Mouse (Mus musculus): ENCODE measurements at regions not wholly inside any gene's neighbourhood (a gene's known extent, or its start where the extent isn't known, plus 50 kb on each side); places are given as distances from the start of the nearest gene placed in this dataset.

- no peaks in the 10 kb centered on the region for H3K9me3 ChIP-seq (ENCODE audit: control insufficient read depth, insufficient read depth, low read depth, low read length)
- no peak overlapping the region for H3K27ac ChIP-seq (ENCODE audit: insufficient read depth, low read depth, low read length, poor library complexity, severe bottlenecking)
- no peak overlapping the region for H3K9ac ChIP-seq (ENCODE audit: insufficient read depth, low read depth, low read length, poor library complexity, severe bottlenecking)
- H3K36me3 ChIP-seq (ENCODE audit: control insufficient read depth, insufficient read depth, low read length, poor library complexity, severe bottlenecking) = no peaks in the 10 kb centered on the region
- TF ChIP-seq MAFK (IDR thresholded peaks at IDR 0.05; ENCODE audit: insufficient read depth, low read depth, low read length) = no peak
- no peak for TF ChIP-seq CHD2 (IDR thresholded peaks at IDR 0.05; ENCODE audit: low read depth, low read length)
- TF ChIP-seq HCFC1 (IDR thresholded peaks at IDR 0.05; ENCODE audit: borderline replicate concordance, insufficient read depth, low read length) = no peak
- no peak for TF ChIP-seq ZC3H11A (IDR thresholded peaks at IDR 0.05; ENCODE audit: borderline replicate concordance, low read depth, low read length)
- no peak for TF ChIP-seq ZNF384 (IDR thresholded peaks at IDR 0.05; ENCODE audit: low read depth, low read length)
- H3K4me3 ChIP-seq (ENCODE audit: insufficient read depth in 1 of 2, low read depth in 1 of 2, low read length in 2 of 2, poor library complexity in 1 of 2, severe bottlenecking in 1 of 2) = no peak overlapping the region
- in situ Hi-C loops (cut with MboI; ENCODE audit: low sequenced_read_pairs in 2 of 2, unreplicated experiment in 2 of 2) = no loop called here
- no peak for DNase-seq (ENCODE audit: low read depth, low spot score)
- no peaks in the 10 kb centered on the region for H3K4me1 ChIP-seq (ENCODE audit: control insufficient read depth in 2 of 2, insufficient read depth in 2 of 2, low read length in 2 of 2, poor library complexity in 1 of 2)
Observed at GRCm38 (mm10) chr11:7296252-7296651, 82.5 kb upstream of the Igfbp3 start.

GRCm38 (mm10) chr11:7289242-7289938, 75.7 kb upstream of the Igfbp3 start:
- H3K9ac ChIP-seq (ENCODE audit: insufficient read depth, low read depth, low read length, poor library complexity, severe bottlenecking) = no peak overlapping the region
- no peak overlapping the region for H3K27ac ChIP-seq (ENCODE audit: insufficient read depth, low read depth, low read length, poor library complexity, severe bottlenecking)
- H3K4me3 ChIP-seq (ENCODE audit: insufficient read depth in 1 of 2, low read depth in 1 of 2, low read length in 2 of 2, poor library complexity in 1 of 2, severe bottlenecking in 1 of 2) = no peak overlapping the region
- TF ChIP-seq ZNF384 (IDR thresholded peaks at IDR 0.05; ENCODE audit: low read depth, low read length) = no peak
- TF ChIP-seq MAFK (IDR thresholded peaks at IDR 0.05; ENCODE audit: insufficient read depth, low read depth, low read length) = no peak
- TF ChIP-seq CHD2 (IDR thresholded peaks at IDR 0.05; ENCODE audit: low read depth, low read length) = no peak
- no peak for TF ChIP-seq HCFC1 (IDR thresholded peaks at IDR 0.05; ENCODE audit: borderline replicate concordance, insufficient read depth, low read length)
- no peak for TF ChIP-seq ZC3H11A (IDR thresholded peaks at IDR 0.05; ENCODE audit: borderline replicate concordance, low read depth, low read length)
- no peaks in the 10 kb centered on the region for H3K4me1 ChIP-seq (ENCODE audit: control insufficient read depth in 2 of 2, insufficient read depth in 2 of 2, low read length in 2 of 2, poor library complexity in 1 of 2)
- DNase-seq (ENCODE audit: low read depth, low spot score) = no peak
- no peaks in the 10 kb centered on the region for H3K36me3 ChIP-seq (ENCODE audit: control insufficient read depth, insufficient read depth, low read length, poor library complexity, severe bottlenecking)
- in situ Hi-C loops (cut with MboI; ENCODE audit: low sequenced_read_pairs in 2 of 2, unreplicated experiment in 2 of 2) = no loop called here
- no peaks in the 10 kb centered on the region for H3K9me3 ChIP-seq (ENCODE audit: control insufficient read depth, insufficient read depth, low read depth, low read length)

- Histone ChIP-seq H3K4me1 (ENCODE audit: control insufficient read depth in 2 of 2, insufficient read depth in 2 of 2, low read length in 2 of 2, poor library complexity in 1 of 2) (0 out of 4 replicates have a peak, but pooled peaks cover 0 to 3% of the 10 kb centered on the region in 2 experiments), H3K36me3 (ENCODE audit: control insufficient read depth, insufficient read depth, low read length, poor library complexity, severe bottlenecking) (no peaks in the 10 kb centered on the region), H3K4me3 (ENCODE audit: insufficient read depth in 1 of 2, low read depth in 1 of 2, low read length in 2 of 2, poor library complexity in 1 of 2, severe bottlenecking in 1 of 2) (no peak overlapping the region), H3K9ac (ENCODE audit: insufficient read depth, low read depth, low read length, poor library complexity, severe bottlenecking) (no peak overlapping the region), H3K9me3 (ENCODE audit: control insufficient read depth, insufficient read depth, low read depth, low read length) (no peaks in the 10 kb centered on the region), H3K27ac (ENCODE audit: insufficient read depth, low read depth, low read length, poor library complexity, severe bottlenecking) (no peak overlapping the region)
- in situ Hi-C loops (cut with MboI; ENCODE audit: low sequenced_read_pairs in 2 of 2, unreplicated experiment in 2 of 2) = no loop called here
- DNase-seq (ENCODE audit: low read depth, low spot score) = no peak
- TF ChIP-seq ZNF384 (IDR thresholded peaks at IDR 0.05; ENCODE audit: low read depth, low read length) (no peak), CHD2 (IDR thresholded peaks at IDR 0.05; ENCODE audit: low read depth, low read length) (no peak), ZC3H11A (IDR thresholded peaks at IDR 0.05; ENCODE audit: borderline replicate concordance, low read depth, low read length) (no peak), HCFC1 (IDR thresholded peaks at IDR 0.05; ENCODE audit: borderline replicate concordance, insufficient read depth, low read length) (no peak), MAFK (IDR thresholded peaks at IDR 0.05; ENCODE audit: insufficient read depth, low read depth, low read length) (no peak)
Observed at GRCm38 (mm10) chr11:7284836-7285490, 71.2 kb upstream of the Igfbp3 start.

- Histone ChIP-seq H3K9me3 (ENCODE audit: control insufficient read depth, insufficient read depth, low read depth, low read length) (0 out of 2 replicates have a peak, but pooled peaks cover 2% of the 10 kb centered on the region), H3K36me3 (ENCODE audit: control insufficient read depth, insufficient read depth, low read length, poor library complexity, severe bottlenecking) (no peaks in the 10 kb centered on the region), H3K27ac (ENCODE audit: insufficient read depth, low read depth, low read length, poor library complexity, severe bottlenecking) (no peak overlapping the region), H3K9ac (ENCODE audit: insufficient read depth, low read depth, low read length, poor library complexity, severe bottlenecking) (no peak overlapping the region), H3K4me3 (ENCODE audit: insufficient read depth in 1 of 2, low read depth in 1 of 2, low read length in 2 of 2, poor library complexity in 1 of 2, severe bottlenecking in 1 of 2) (no peak overlapping the region), H3K4me1 (ENCODE audit: control insufficient read depth in 2 of 2, insufficient read depth in 2 of 2, low read length in 2 of 2, poor library complexity in 1 of 2) (0 out of 4 replicates have a peak, but pooled peaks cover 0 to 3% of the 10 kb centered on the region in 2 experiments)
- DNase-seq (ENCODE audit: low read depth, low spot score) = no peak
- in situ Hi-C loops (cut with MboI; ENCODE audit: low sequenced_read_pairs in 2 of 2, unreplicated experiment in 2 of 2) = no loop called here
- no peak for TF ChIP-seq MAFK (IDR thresholded peaks at IDR 0.05; ENCODE audit: insufficient read depth, low read depth, low read length)
Observed at GRCm38 (mm10) chr11:7282981-7283380, 69.3 kb upstream of the Igfbp3 start.
